Mouse (Mus musculus): Measurements from ENCODE around the gene Tlcd2. TPM values are rescaled to one million over a fixed set of nuclear protein-coding genes. Genes with fewer than 3 reads are reported as not detected.

Tlcd2 gene
- total RNA-seq, 4 experiments from 2014 or later, result 0.43 to 0.45 (median 0.45) TPM; not detected in 1

- DNase-seq (ENCODE audit: low spot score in 2 of 2), result no peak
Observed at GRCm38 (mm10) chr11:75466731-75467505, 5.4 kb downstream of the Tlcd2 start.

- DNase-seq (ENCODE audit: low spot score in 2 of 2), result no peak
Observed at GRCm38 (mm10) chr11:75467512-75468215, 6.1 kb downstream of the Tlcd2 start.

GRCm38 (mm10) chr11:75468410-75468809, 6.9 kb downstream of the Tlcd2 start:
- DNase-seq (ENCODE audit: low spot score in 2 of 2), result no peak

DNA sequence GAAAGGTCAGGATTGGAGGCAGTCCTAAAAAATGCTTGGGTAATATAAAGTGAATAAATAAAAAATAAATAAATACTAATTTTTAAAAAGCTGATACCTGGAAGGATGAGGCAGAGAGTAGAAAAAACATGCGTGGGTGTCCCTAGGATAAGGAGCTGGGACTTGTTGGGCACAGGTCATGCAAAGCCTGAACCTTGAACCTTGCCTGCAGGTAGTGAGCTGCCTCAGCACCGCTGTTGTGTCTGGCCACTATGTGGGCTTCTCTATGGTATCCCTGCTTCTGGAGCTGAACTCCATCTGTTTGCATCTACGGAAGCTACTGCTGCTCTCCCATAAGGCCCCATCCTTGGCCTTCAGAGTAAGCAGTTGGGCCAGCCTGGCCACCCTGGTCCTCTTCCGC, 7.7 kb downstream of the Tlcd2 start:
- DNase-seq (ENCODE audit: low spot score in 2 of 2), result no peak

DNA sequence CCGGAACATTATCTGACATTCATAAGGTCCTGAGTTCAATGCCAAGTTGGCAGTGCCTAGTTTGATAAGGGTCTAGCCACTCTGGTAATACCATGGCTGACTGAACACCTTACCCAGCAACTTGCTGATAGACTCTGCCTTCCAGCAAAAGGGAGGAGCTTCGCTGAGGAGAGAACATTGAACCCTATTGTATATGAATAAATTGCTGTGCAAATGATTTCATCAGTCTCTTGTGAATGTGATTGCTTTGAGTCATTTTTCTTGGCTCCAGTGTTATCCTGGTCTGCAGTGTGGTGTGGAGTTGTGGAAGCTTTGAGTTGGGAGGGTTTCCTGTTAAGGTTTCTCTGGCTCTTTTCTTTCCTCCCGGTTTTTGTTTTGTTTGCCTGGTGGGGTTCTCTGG, 9.2 kb downstream of the Tlcd2 start:
- no peak for DNase-seq (ENCODE audit: low spot score in 2 of 2)

- DNase-seq (ENCODE audit: low spot score in 2 of 2), result no peak
Observed at GRCm38 (mm10) chr11:75472469-75473081, 11.1 kb downstream of the Tlcd2 start.

DNA sequence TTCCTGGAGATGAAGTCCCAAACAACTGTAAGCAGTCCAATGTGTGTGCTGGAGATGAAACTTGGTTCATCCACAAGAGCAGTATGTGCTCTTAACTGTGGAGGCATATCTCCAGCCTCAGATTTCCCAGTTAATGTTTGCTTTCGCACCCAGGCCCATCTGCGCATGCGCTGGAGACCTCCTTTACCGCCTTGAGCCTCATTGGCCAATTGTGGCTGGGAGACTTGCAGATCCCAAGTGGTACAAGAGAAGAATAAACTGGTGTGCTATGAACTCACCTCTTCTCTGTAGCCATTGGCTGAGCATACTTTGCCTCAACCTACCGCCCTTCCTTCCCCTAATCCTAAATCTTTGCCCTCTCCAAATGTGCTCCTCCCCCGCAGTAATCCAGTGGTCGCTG, 11.9 kb downstream of the Tlcd2 start:
- DNase-seq (ENCODE audit: low spot score in 2 of 2), result no peak

DNA sequence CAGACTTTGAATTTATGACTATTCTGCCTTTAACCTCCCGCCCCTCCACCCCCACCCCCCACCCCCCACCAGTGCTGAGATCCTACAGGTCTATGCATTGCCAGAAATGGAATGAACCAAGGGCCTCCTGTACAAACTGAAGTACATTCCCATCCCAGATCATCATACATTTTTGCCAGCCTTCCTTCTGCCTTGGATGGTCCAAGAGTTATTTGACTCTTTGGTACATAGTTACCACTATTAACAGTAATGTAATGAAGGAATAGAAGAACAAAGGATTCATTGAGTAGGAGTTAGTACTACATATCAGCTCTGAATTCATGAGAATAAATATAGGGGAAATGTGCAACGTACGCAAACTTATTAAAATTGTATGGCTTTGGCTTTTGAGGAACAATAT, 24.7 kb downstream of the Tlcd2 start:
- DNase-seq (ENCODE audit: low spot score in 2 of 2), result no peak

- peak; percentile 98 to 99 for DNase-seq (ENCODE audit: low spot score in 2 of 2)
Observed at GRCm38 (mm10) chr11:75486601-75487285, 25.2 kb downstream of the Tlcd2 start, which contains the start of gene Prpf8. Prpf8 (plus strand) TSS chr11:75486816.

DNA sequence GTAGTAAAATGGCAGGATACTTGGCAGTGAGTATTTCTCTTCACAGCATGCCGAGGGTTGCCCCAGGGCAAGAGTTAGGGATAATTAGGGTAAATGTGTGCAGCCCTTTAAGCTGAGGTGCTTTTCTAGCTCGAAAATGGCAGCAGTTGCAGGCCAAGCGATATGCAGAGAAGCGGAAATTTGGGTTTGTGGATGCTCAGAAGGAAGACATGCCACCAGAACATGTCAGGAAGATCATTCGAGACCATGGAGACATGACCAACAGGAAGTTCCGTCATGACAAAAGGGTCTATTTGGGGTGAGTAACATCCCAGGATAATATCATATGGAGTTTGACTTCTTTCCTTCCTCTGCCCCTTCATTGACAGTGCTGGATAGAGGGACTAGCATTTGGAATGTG, 26.0 kb downstream of the Tlcd2 start:
- DNase-seq (ENCODE audit: low spot score in 2 of 2), result no peak

DNA sequence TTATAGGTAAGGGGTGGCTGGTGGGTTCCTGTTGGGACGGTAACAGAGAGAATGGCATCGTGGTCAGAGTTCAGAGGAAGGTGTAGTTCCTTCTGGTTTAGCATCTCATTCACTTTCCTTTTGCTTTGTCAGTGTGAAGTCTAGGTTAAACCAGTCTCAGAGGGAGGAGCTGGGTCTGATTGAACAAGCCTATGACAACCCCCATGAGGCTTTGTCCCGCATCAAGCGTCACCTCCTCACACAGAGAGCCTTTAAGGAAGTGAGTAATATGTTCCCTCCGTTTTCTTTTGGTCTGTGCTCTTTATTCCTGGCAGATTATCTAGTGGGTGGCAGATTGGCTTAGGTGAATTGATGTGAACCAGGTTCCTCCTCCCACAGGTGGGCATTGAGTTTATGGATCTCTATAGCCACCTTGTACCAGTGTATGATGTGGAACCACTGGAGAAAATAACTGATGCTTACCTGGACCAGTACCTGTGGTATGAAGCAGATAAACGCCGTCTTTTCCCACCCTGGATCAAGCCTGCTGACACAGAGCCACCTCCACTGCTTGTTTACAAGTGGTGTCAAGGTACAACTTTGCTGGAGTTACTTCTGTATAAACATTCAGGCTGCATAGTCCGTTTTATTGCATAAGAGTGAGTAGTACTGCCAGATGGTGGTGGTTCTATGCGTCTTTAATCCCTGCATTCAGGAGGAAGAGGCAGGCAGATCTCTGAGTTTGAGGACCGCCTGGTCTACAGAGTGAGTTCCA, 33.0 kb downstream of the Tlcd2 start:
- DNase-seq (ENCODE audit: low spot score in 2 of 2), result no peak

- DNase-seq (ENCODE audit: low spot score in 2 of 2), result no peak
Observed at GRCm38 (mm10) chr11:75498126-75498525, 36.6 kb downstream of the Tlcd2 start.

- DNase-seq (ENCODE audit: low spot score in 2 of 2), result no peak
Observed at GRCm38 (mm10) chr11:75508162-75508561, 46.6 kb downstream of the Tlcd2 start.

DNA sequence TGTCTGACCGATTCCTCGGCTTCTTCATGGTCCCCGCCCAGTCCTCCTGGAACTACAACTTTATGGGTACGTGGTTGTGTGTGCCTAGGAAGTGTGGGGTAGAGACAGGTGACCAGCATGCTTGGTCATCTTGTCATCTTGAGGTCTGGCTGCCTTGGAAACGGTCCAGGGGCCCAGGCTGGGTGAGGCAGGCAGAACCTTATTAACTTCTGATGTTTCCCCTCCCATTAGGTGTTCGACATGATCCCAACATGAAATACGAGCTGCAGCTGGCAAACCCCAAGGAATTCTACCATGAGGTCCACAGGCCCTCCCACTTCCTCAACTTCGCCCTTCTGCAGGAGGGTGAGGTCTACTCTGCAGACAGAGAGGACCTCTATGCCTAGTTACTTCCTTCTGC, 47.4 kb downstream of the Tlcd2 start:
- DNase-seq (ENCODE audit: low spot score in 2 of 2), result no peak

GRCm38 (mm10) chr11:75509741-75510626, 48.5 kb downstream of the Tlcd2 start, which contains the start of gene Rilp:
Rilp (plus strand) TSS chr11:75510094.
- DNase-seq (ENCODE audit: low spot score in 2 of 2), result no peak

GRCm38 (mm10) chr11:75510627-75510993, 49.1 kb downstream of the Tlcd2 start:
- peak; percentile 81 to 88 for DNase-seq (ENCODE audit: low spot score in 2 of 2)

DNA sequence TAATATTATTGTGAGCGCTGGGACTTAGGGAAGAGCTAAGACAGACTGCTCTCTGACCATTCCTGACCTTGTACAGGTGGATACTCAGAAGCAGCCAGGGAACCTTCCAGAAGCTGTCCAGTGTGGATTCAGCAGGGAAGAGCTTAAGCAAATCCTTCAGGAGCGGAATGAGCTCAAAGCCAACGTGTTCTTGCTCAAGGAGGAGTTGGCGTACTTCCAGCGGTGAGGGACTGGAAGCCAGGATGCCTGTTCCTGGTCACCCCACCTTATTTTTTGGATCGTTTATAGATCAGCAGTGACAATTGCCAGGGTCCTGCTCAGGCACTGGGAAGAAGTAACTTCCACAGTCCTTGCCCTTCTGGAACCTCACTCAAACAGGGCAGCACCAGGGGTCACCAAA, 49.7 kb downstream of the Tlcd2 start:
- no peak for DNase-seq (ENCODE audit: low spot score in 2 of 2)

DNA sequence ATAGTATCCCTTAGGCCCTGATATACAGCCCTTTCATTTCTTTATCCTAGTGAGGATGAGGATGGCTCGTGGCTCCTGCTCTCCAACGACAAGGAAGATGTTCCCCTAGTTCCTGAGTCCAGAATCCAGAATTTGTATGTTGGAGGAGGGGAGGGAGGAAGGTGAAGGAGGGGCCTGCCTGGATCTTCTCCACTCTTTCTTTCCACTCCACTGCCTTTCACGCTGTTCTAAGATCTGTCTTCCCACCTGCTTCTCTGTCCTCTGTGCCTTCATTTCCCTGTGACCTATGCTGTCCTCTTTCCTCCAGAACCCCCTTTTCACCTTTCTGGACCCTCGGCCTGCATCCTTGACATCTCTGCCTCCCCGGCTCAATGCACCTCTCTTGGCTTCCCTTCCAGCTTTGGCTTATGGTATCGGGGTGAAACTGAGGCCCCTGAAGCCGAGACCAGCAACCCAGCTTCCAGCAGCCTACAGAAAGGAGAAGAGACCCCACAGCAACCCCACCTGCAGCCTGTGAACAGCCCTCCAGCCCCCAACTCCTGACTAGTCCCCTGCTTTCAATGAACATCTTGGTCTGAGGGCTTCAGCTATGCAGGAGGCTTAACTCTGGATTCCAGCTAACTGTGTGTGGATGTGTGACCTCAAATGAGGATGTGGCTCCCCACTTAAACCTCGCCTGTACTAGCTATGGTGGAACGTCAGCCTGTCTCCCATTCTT, 50.9 kb downstream of the Tlcd2 start:
- DNase-seq (ENCODE audit: low spot score in 2 of 2), result no peak

DNA sequence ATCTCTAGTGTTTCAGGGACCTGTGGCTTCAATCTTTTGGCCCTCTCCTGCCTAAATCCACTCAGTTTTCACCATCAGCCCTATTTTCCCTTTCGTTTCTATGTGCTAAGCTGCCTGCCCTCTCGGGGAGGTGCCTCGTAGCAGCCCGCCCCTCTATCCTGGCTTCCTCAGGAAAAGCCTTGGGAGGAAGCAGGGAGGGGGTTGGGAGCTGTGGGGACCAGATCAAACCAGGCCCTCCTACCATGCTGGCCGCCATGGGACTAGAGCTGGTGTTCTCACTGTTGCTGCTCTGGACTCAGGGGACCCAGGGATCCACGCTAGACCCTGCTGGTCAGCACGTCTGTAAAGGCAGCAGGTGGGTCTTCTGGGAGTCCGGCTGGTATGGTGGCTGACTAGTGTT, 51.8 kb downstream of the Tlcd2 start, which contains the start of gene Scarf1:
Scarf1 (plus strand) TSS at position 205 of the 400 bp plus-strand sequence.
- DNase-seq (ENCODE audit: low spot score in 2 of 2), result no peak

Measured in layer of hippocampus, adult 8-10 months (tissue).